Mouse (Mus musculus): ENCODE results near the gene Jmjd1c. TPM values are rescaled to one million over a fixed set of nuclear protein-coding genes. Genes with fewer than 3 reads are reported as not detected.

Jmjd1c gene
- polyA plus RNA-seq, 1 experiment: 56.3 TPM

DNA sequence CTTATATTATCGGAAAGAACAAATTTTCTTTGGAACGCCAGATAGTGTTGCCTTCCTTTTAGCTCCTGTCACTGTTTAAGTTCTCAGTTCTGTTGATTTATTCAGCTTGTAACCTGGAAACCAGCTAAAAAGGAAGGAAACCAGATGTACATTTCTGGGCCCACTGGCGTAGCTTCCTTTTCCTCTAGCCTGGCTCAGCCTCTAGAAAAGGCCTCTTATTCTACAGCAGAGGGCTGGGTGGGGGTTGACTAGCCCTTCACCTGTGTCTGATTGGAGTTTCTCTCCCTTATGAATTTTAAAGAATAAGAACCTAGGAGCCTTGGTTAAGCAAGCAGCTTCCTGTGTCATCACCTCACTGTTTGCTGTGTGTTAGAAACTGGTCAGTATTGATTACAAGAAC lies 86.7 kb downstream of the Jmjd1c start:
- H3K4me1 ChIP-seq (ENCODE audit: control insufficient read depth, insufficient read depth, low read length): peaks cover 10% of the 10 kb centered on the region; the same call in 1 of the 2 replicates
- TF ChIP-seq POLR2A (IDR thresholded peaks at IDR 0.05; ENCODE audit: borderline replicate concordance, insufficient read depth, low read length): no peak
- no peak for TF ChIP-seq CTCF (IDR thresholded peaks at IDR 0.05; ENCODE audit: borderline replicate concordance, insufficient read depth, low read depth, low read length)
- no peak overlapping the region for H3K27ac ChIP-seq (ENCODE audit: insufficient read depth, low read length)
- no peaks in the 10 kb centered on the region for H3K27me3 ChIP-seq (ENCODE audit: control insufficient read depth, insufficient read depth, low read length)
- WGBS: 74% methylated on average over 3 of the region's 3 CpGs
- no peak overlapping the region for H3K4me3 ChIP-seq (replicated peaks; ENCODE audit: insufficient read depth, low read depth, low read length)
- DNase-seq: no peak

DNA sequence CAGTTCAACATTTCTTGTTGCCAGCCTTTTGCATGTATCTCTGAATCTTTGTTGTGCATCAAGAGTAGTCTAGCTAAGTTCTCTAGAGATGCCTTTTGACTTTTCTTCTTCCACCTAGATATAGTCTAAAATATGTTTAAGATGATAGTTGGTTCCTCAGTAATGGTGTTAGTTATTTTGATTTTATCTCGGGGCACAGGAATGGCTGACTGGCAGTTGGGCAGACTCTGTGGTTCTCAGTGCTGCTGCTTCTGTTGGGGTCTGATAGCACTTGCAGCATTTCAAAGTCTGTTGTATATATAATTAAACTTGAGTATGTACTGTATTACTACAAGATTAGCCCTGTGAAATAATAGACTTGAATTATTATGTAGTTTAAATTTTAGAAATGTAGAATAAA lies 87.2 kb downstream of the Jmjd1c start:
- no peak for DNase-seq
- Histone ChIP-seq H3K27ac (ENCODE audit: insufficient read depth, low read length) (no peak overlapping the region), H3K27me3 (ENCODE audit: control insufficient read depth, insufficient read depth, low read length) (no peaks in the 10 kb centered on the region), H3K4me3 (replicated peaks; ENCODE audit: insufficient read depth, low read depth, low read length) (no peak overlapping the region), H3K4me1 (ENCODE audit: control insufficient read depth, insufficient read depth, low read length) (peaks cover 10% of the 10 kb centered on the region; the same call in 1 of the 2 replicates)
- 25% methylated on average over 1 of the region's 1 CpGs for WGBS
- TF ChIP-seq POLR2A (IDR thresholded peaks at IDR 0.05; ENCODE audit: borderline replicate concordance, insufficient read depth, low read length) (no peak), CTCF (IDR thresholded peaks at IDR 0.05; ENCODE audit: borderline replicate concordance, insufficient read depth, low read depth, low read length) (no peak)

DNA sequence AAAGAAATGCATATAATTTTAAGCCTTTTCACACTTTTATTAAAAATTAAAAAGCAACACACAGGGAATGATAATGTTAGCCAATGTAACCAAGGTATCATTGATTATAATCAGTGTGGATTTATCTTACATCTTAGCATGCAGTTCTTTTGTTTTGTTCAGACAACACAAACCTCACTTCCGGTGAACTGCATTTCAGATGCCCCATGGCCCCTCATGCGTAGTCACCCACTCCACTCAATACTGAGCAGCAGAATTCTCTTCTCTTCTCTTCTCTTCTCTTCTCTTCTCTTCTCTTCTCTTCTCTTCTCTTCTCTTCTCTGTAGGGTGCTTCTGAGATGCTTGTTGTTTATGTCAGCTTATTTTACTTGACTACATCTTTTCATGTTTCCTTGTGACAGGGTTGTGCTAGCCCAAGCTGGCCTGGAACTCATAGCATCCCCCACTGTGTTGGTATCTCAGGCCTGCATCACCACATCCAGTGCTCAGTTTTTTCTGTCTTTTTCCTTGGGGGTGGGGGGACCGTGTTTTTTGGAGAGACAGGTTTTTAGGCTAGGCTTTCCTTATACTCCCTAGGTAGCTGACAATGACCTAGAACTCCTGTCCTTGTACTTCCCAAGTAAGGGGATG lies 88.6 kb downstream of the Jmjd1c start:
- no peaks in the 10 kb centered on the region for H3K27me3 ChIP-seq (ENCODE audit: control insufficient read depth, insufficient read depth, low read length)
- TF ChIP-seq POLR2A (IDR thresholded peaks at IDR 0.05; ENCODE audit: borderline replicate concordance, insufficient read depth, low read length) (no peak), CTCF (IDR thresholded peaks at IDR 0.05; ENCODE audit: borderline replicate concordance, insufficient read depth, low read depth, low read length) (no peak)
- no peak overlapping the region for H3K27ac ChIP-seq (ENCODE audit: insufficient read depth, low read length)
- 49% methylated on average over 3 of the region's 3 CpGs for WGBS
- H3K4me1 ChIP-seq (ENCODE audit: control insufficient read depth, insufficient read depth, low read length): peaks cover 15% of the 10 kb centered on the region
- H3K4me3 ChIP-seq (replicated peaks; ENCODE audit: insufficient read depth, low read depth, low read length): no peak overlapping the region
- DNase-seq: no peak

DNA sequence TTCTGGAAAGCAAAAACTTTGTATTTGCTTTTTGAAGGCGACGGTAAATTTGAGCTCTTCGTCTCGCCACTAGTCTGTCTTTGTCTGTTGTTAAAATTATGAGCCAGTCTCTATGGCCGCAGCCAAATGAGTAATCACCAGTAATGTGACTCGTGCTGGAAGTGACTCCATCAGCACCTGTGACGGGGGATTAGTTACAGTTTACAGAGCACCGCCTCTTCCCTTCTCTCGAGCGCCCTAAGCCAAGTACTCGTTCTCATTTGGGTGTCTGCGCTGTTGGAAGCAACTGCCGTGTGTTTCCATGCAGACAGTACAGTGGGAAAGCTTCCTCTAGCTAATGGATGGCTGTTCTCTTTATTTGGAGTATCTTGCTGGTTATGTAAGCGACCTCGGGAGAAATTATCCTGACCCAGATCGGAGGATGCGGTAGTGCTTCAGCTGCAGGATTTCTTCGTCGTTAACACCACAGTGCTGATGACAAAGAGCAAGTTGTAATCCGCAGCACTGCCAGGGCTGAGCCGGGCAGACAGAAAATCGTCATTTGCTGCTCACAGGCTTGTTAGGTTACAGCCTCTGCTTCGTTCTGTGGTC lies 89.7 kb downstream of the Jmjd1c start:
- H3K27ac ChIP-seq (ENCODE audit: insufficient read depth, low read length): peak overlapping the region; percentile 79
- H3K4me1 ChIP-seq (ENCODE audit: control insufficient read depth, insufficient read depth, low read length): peaks cover 10% of the 10 kb centered on the region
- H3K27me3 ChIP-seq (ENCODE audit: control insufficient read depth, insufficient read depth, low read length): no peaks in the 10 kb centered on the region
- under 1% methylated on average over 23 of the region's 23 CpGs for WGBS
- peak overlapping the region; percentile 60 for H3K4me3 ChIP-seq (replicated peaks; ENCODE audit: insufficient read depth, low read depth, low read length)
- peak; percentile 86 to 93 for DNase-seq
- TF ChIP-seq POLR2A (IDR thresholded peaks at IDR 0.05; ENCODE audit: borderline replicate concordance, insufficient read depth, low read length) (peak; percentile 45; the same call in 1 of the 2 replicates), CTCF (IDR thresholded peaks at IDR 0.05; ENCODE audit: borderline replicate concordance, insufficient read depth, low read depth, low read length) (no peak)

DNA sequence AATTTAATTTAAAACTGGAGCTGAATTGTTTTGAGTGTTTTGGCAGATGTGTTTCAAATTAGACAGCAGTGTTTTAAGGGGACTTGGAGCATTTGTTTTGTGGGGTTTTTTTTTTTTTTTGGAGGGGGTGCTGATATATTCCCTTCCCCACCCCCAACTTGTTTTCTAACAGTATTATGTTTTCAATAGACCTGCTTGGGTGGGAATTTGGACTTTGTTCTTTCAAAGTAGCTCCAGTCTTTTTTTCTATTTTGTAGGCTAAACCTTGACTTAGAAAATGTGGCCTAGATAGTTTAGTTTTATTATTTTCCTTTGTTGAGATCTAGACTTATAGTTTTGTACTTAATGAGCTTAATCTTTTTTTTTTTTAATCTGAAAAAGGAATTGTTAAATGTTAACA lies 90.6 kb downstream of the Jmjd1c start:
- TF ChIP-seq POLR2A (IDR thresholded peaks at IDR 0.05; ENCODE audit: borderline replicate concordance, insufficient read depth, low read length): no peak
- TF ChIP-seq CTCF (IDR thresholded peaks at IDR 0.05; ENCODE audit: borderline replicate concordance, insufficient read depth, low read depth, low read length): no peak
- Histone ChIP-seq H3K4me3 (replicated peaks; ENCODE audit: insufficient read depth, low read depth, low read length) (peak overlapping the region; percentile 57), H3K27me3 (ENCODE audit: control insufficient read depth, insufficient read depth, low read length) (no peaks in the 10 kb centered on the region), H3K4me1 (ENCODE audit: control insufficient read depth, insufficient read depth, low read length) (peaks cover 10% of the 10 kb centered on the region), H3K27ac (ENCODE audit: insufficient read depth, low read length) (no peak overlapping the region)
- no peak for DNase-seq

DNA sequence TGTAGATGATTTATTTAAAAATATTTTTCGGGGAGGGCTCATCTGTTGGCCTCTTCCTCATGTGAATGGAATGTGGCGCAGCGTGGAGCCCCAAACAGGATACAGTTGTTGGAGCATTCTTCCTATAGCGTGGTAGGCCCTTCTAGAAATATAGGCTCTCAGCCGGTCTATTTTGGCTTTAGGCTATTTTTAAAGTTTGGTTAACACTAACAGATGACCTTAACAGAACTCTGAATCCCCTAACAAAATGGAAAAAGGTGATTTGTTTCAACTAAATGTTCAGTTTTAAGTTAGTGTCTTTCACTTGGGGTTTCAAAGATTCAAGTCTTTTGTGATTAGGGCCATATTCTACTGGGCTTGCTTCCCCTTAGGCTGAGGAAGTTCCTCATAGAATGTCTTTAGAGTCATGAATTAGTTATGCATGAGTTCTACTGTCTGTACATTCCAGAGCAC lies 91.1 kb downstream of the Jmjd1c start:
- WGBS: 3% methylated on average over 5 of the region's 5 CpGs
- TF ChIP-seq POLR2A (IDR thresholded peaks at IDR 0.05; ENCODE audit: borderline replicate concordance, insufficient read depth, low read length) (no peak), CTCF (IDR thresholded peaks at IDR 0.05; ENCODE audit: borderline replicate concordance, insufficient read depth, low read depth, low read length) (no peak)
- Histone ChIP-seq H3K4me1 (ENCODE audit: control insufficient read depth, insufficient read depth, low read length) (peaks cover 10% of the 10 kb centered on the region), H3K27ac (ENCODE audit: insufficient read depth, low read length) (0 out of 2 replicates have a peak overlapping the region, but pooled peaks have one; percentile 51), H3K27me3 (ENCODE audit: control insufficient read depth, insufficient read depth, low read length) (no peaks in the 10 kb centered on the region), H3K4me3 (replicated peaks; ENCODE audit: insufficient read depth, low read depth, low read length) (peak overlapping the region; percentile 57)
- DNase-seq: no peak

DNA sequence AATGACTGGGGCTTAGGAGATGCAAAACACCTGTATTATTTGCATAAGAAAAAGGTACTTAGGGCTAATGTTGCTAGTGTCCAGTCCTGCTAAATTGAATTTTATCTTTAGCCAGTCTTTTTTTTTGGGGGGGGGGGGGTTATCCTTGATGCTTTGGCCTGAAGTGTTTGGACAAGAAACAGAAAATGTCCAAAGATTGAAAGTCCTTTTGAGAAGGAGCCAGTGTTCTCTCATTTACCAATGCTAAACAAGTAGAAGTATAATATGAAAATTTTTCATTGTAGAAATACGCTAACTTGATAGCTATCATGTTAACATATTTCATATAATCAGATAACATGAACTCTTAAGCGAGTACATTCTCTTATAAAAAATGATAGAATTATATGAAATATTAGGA lies 92.0 kb downstream of the Jmjd1c start:
- no peak overlapping the region for H3K27ac ChIP-seq (ENCODE audit: insufficient read depth, low read length)
- WGBS: 58% methylated on average over 2 of the region's 2 CpGs

DNA sequence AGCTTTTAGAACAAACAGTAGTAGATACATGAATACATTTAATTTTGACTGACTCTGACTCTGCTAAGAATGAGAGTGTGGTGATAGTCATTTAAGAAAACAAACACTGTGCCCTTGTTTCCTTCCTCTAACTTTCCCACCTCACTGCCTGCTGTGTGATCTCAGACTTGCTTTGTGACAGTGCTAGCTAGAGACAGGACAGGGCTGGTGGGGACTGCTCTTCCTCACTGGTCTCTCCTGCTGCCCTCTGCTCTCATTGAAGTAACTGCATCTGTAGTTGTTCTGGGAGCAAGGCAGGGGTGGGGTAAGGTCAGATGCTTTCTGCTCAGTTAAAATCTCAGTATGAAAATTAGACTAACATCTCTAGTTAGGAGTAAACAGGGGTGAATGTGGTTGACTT lies 93.1 kb downstream of the Jmjd1c start:
- Histone ChIP-seq H3K27me3 (ENCODE audit: control insufficient read depth, insufficient read depth, low read length) (no peaks in the 10 kb centered on the region), H3K27ac (ENCODE audit: insufficient read depth, low read length) (no peak overlapping the region), H3K4me3 (replicated peaks; ENCODE audit: insufficient read depth, low read depth, low read length) (peak overlapping the region; percentile 20), H3K4me1 (ENCODE audit: control insufficient read depth, insufficient read depth, low read length) (peaks cover 10% of the 10 kb centered on the region)
- DNase-seq: no peak
- TF ChIP-seq CTCF (IDR thresholded peaks at IDR 0.05; ENCODE audit: borderline replicate concordance, insufficient read depth, low read depth, low read length) (no peak), POLR2A (IDR thresholded peaks at IDR 0.05; ENCODE audit: borderline replicate concordance, insufficient read depth, low read length) (no peak)

More for the DNA sequence above, 92.0 kb downstream of the Jmjd1c start:
- Histone ChIP-seq H3K4me1 (ENCODE audit: control insufficient read depth, insufficient read depth, low read length) (peaks cover 10% of the 10 kb centered on the region), H3K4me3 (replicated peaks; ENCODE audit: insufficient read depth, low read depth, low read length) (no peak overlapping the region), H3K27me3 (ENCODE audit: control insufficient read depth, insufficient read depth, low read length) (no peaks in the 10 kb centered on the region)
- TF ChIP-seq POLR2A (IDR thresholded peaks at IDR 0.05; ENCODE audit: borderline replicate concordance, insufficient read depth, low read length): no peak
- TF ChIP-seq CTCF (IDR thresholded peaks at IDR 0.05; ENCODE audit: borderline replicate concordance, insufficient read depth, low read depth, low read length): no peak
- no peak for DNase-seq

Measured in cerebellum, adult 2 months (tissue).